Mouse (Mus musculus): ENCODE results near the gene 0610010K14Rik.

- TF ChIP-seq CTCF (conservative IDR thresholded peaks at IDR 0.05; ENCODE audit: low read length) (no peak), POU5F1 (IDR thresholded peaks at IDR 0.05; ENCODE audit: borderline replicate concordance, low read length) (no peak)
Measured at GRCm38 (mm10) chr11:70215301-70215700, 22.4 kb downstream of the 0610010K14Rik start.

All from E14TG2a.4 (cell line).